Mouse (Mus musculus) MEL (cell line): ENCODE measurements at regions not wholly inside any gene's neighbourhood (a gene's known extent, or its start where the extent isn't known, plus 50 kb on each side); places are given as distances from the start of the nearest gene placed in this dataset.

Experiments used
- DNase-seq: peaks from one replicate; pipeline ENCODE4 v3.0.0; 2011; ENCODE audit warnings: low read depth, low spot score
- H3K27ac ChIP-seq: 2 replicates; pipeline ENCODE4 v1.5.1; 2012; ENCODE audit warnings: low read depth, mild to moderate bottlenecking, control low read depth, low read length, moderate library complexity; ENCODE audit not compliant: control insufficient read depth
- H3K27me3 ChIP-seq, 2 experiments: fragments of 150-350 bp in 1 of 2; sonication (generic) in 1 of 2; 2 replicates each; pipeline ENCODE4 v1.6.1; 2012; ENCODE audit warnings: low read length in 2 of 2, mild to moderate bottlenecking in 2 of 2, improper control_type of control experiment in 1 of 2, moderate library complexity in 1 of 2; ENCODE audit not compliant: insufficient read depth in 2 of 2, control insufficient read depth in 1 of 2
- H3K36me3 ChIP-seq, 2 experiments: 2 replicates each; pipeline ENCODE4 v1.6.1; 2012 to 2014; ENCODE audit warnings: low read length in 2 of 2, improper control_type of control experiment in 1 of 2, inconsistent platforms in 1 of 2, mild to moderate bottlenecking in 1 of 2; ENCODE audit not compliant: insufficient read depth in 2 of 2, control insufficient read depth in 1 of 2
- H3K4me1 ChIP-seq, 2 experiments: fragments of 150-350 bp in 1 of 2; sonication (generic) in 1 of 2; 2 replicates each; pipeline ENCODE4 v1.6.1; 2012; ENCODE audit warnings: low read length in 2 of 2, improper control_type of control experiment in 1 of 2, mild to moderate bottlenecking in 1 of 2; ENCODE audit not compliant: insufficient read depth in 2 of 2, control insufficient read depth in 1 of 2
- H3K4me3 ChIP-seq, 2 experiments: fragments of 150-350 bp in 1 of 2; sonication (generic) in 1 of 2; 2 replicates each; pipeline ENCODE4 v1.5.1; 2012; ENCODE audit warnings: low read depth in 2 of 2, low read length in 2 of 2, mild to moderate bottlenecking in 2 of 2, moderate library complexity in 2 of 2, control low read depth in 1 of 2, improper control_type of control experiment in 1 of 2; ENCODE audit not compliant: control insufficient read depth in 1 of 2, insufficient read depth in 1 of 2
- H3K79me2 ChIP-seq: 2 replicates; pipeline ENCODE4 v1.6.1; 2012; ENCODE audit warnings: mild to moderate bottlenecking, low read length, moderate library complexity; ENCODE audit not compliant: control insufficient read depth, poor library complexity, insufficient read depth
- H3K9ac ChIP-seq: 2 replicates; pipeline ENCODE4 v1.6.1; 2012; ENCODE audit warnings: low read depth, mild to moderate bottlenecking, control low read depth, low read length, moderate library complexity; ENCODE audit not compliant: control insufficient read depth, poor library complexity, severe bottlenecking
- H3K9me3 ChIP-seq: fragments of 150-350 bp; sonication (generic); replicated peaks from 2 replicates; pipeline ENCODE4 v1.6.1; 2012; ENCODE audit warnings: mild to moderate bottlenecking, low read length, improper control_type of control experiment, moderate library complexity; ENCODE audit not compliant: insufficient read depth
- CHD1 ChIP-seq: IDR thresholded peaks from 2 replicates; pipeline ENCODE4 v1.6.1; 2012; ENCODE audit warnings: low read depth, mild to moderate bottlenecking, inconsistent platforms, low read length, improper control_type of control experiment
- EP300 ChIP-seq, 2 experiments: IDR thresholded peaks; 2 replicates each; pipeline ENCODE4 v1.6.1; 2011; ENCODE audit warnings: improper control_type of control experiment in 2 of 2, low read length in 2 of 2, low read depth in 1 of 2, mild to moderate bottlenecking in 1 of 2
- GABPA ChIP-seq: IDR thresholded peaks from 2 replicates; pipeline ENCODE4 v1.6.1; 2012; ENCODE audit warnings: low read depth, mild to moderate bottlenecking, inconsistent platforms, low read length, improper control_type of control experiment, moderate library complexity
- HCFC1 ChIP-seq: IDR thresholded peaks from 2 replicates; pipeline ENCODE4 v1.6.1; 2012; ENCODE audit warnings: low read depth, mild to moderate bottlenecking, inconsistent platforms, low read length, improper control_type of control experiment, moderate library complexity
- KAT2A ChIP-seq: conservative IDR thresholded peaks from 2 replicates; pipeline ENCODE4 v1.6.1; 2012; ENCODE audit warnings: low read depth, low read length, improper control_type of control experiment, inconsistent platforms
- MAX ChIP-seq: IDR thresholded peaks from 2 replicates; pipeline ENCODE4 v1.6.1; 2011; ENCODE audit warnings: low read length, improper control_type of control experiment
- MXI1 ChIP-seq: IDR thresholded peaks from 2 replicates; pipeline ENCODE4 v1.6.1; 2011; ENCODE audit warnings: mild to moderate bottlenecking, low read depth, low read length, improper control_type of control experiment
- MYC ChIP-seq: IDR thresholded peaks from 2 replicates; pipeline ENCODE4 v1.6.1; 2011; ENCODE audit warnings: low read depth, mild to moderate bottlenecking, low read length, improper control_type of control experiment, moderate library complexity
- POLR2A ChIP-seq, 2 experiments: IDR thresholded peaks; 2 replicates each; pipeline ENCODE4 v1.6.1; 2011 to 2012; ENCODE audit warnings: low read length in 2 of 2, mild to moderate bottlenecking in 2 of 2, control low read depth in 1 of 2, improper control_type of control experiment in 1 of 2, low read depth in 1 of 2, moderate library complexity in 1 of 2; ENCODE audit not compliant: control insufficient read depth in 1 of 2, insufficient read depth in 1 of 2, poor library complexity in 1 of 2
- POLR2AphosphoS2 ChIP-seq: IDR thresholded peaks from 2 replicates; pipeline ENCODE4 v1.6.1; 2011; ENCODE audit warnings: low read length, improper control_type of control experiment
- POLR2AphosphoS5 ChIP-seq: IDR thresholded peaks from 2 replicates; pipeline ENCODE4 v1.6.1; 2012; ENCODE audit warnings: low read depth, borderline replicate concordance, mild to moderate bottlenecking, inconsistent platforms, low read length, moderate library complexity, mixed read lengths
- RAD21 ChIP-seq: IDR thresholded peaks from 2 replicates; pipeline ENCODE4 v1.6.1; 2011; ENCODE audit warnings: mild to moderate bottlenecking, low read depth, low read length, improper control_type of control experiment
- RCOR1 ChIP-seq: IDR thresholded peaks from 2 replicates; pipeline ENCODE4 v1.6.1; 2012; ENCODE audit warnings: low read depth, mild to moderate bottlenecking, inconsistent platforms, low read length, improper control_type of control experiment
- SIN3A ChIP-seq: IDR thresholded peaks from 2 replicates; pipeline ENCODE4 v1.6.1; 2012; ENCODE audit warnings: low read length, improper control_type of control experiment, inconsistent platforms
- TCF12 ChIP-seq: IDR thresholded peaks from 2 replicates; pipeline ENCODE4 v1.6.1; 2014; ENCODE audit warnings: low read depth, mild to moderate bottlenecking, inconsistent platforms, low read length, improper control_type of control experiment, moderate library complexity
- UBTF ChIP-seq: IDR thresholded peaks from 2 replicates; pipeline ENCODE4 v1.6.1; 2012; ENCODE audit warnings: low read depth, mild to moderate bottlenecking, inconsistent platforms, low read length, improper control_type of control experiment, moderate library complexity, borderline replicate concordance; ENCODE audit not compliant: insufficient read depth
- USF1 ChIP-seq: IDR thresholded peaks from 2 replicates; pipeline ENCODE4 v1.6.1; 2014; ENCODE audit warnings: low read depth, mild to moderate bottlenecking, inconsistent platforms, low read length, improper control_type of control experiment, moderate library complexity
- USF2 ChIP-seq, 2 experiments: IDR thresholded peaks; 2 replicates each; pipeline ENCODE4 v1.6.1; 2011 to 2012; ENCODE audit warnings: improper control_type of control experiment in 2 of 2, low read length in 2 of 2, borderline replicate concordance in 1 of 2, inconsistent platforms in 1 of 2, low read depth in 1 of 2, mild to moderate bottlenecking in 1 of 2; ENCODE audit not compliant: insufficient read depth in 1 of 2
- ZKSCAN1 ChIP-seq: IDR thresholded peaks from 2 replicates; pipeline ENCODE4 v1.6.1; 2012; ENCODE audit warnings: low read depth, mild to moderate bottlenecking, inconsistent platforms, low read length, improper control_type of control experiment, moderate library complexity
- ZMIZ1 ChIP-seq: IDR thresholded peaks from 2 replicates; pipeline ENCODE4 v1.6.1; 2012; ENCODE audit warnings: low read depth, mild to moderate bottlenecking, inconsistent platforms, low read length, improper control_type of control experiment, moderate library complexity
- ZNF384 ChIP-seq: IDR thresholded peaks from 2 replicates; pipeline ENCODE4 v1.6.1; 2012; ENCODE audit warnings: low read depth, mild to moderate bottlenecking, inconsistent platforms, low read length, improper control_type of control experiment

- Histone ChIP-seq H3K9me3 (no peaks in the 10 kb centered on the region), H3K27me3 (no peaks in the 10 kb centered on the region), H3K9ac (no peak overlapping the region)
- no peak for TF ChIP-seq POLR2AphosphoS5
- TF ChIP-seq CHD1 = no peak
- no peak for TF ChIP-seq UBTF
- no peak for TF ChIP-seq GABPA
- no peak for TF ChIP-seq POLR2A (IDR thresholded peaks at IDR 0.05; ENCODE audit: control insufficient read depth in 1 of 2, insufficient read depth in 1 of 2, low read depth in 1 of 2, low read length in 2 of 2, poor library complexity in 1 of 2)
- TF ChIP-seq RCOR1 = no peak
- no peak for TF ChIP-seq USF2 (IDR thresholded peaks at IDR 0.05; ENCODE audit: borderline replicate concordance in 1 of 2, insufficient read depth in 1 of 2, low read depth in 1 of 2, low read length in 2 of 2)
- no peak for TF ChIP-seq USF1
- TF ChIP-seq ZNF384 = no peak
- TF ChIP-seq HCFC1 = no peak
- no peak for TF ChIP-seq ZKSCAN1
- no peak for TF ChIP-seq KAT2A
- no peak for TF ChIP-seq ZMIZ1
- no peak for TF ChIP-seq MYC
- no peak for TF ChIP-seq TCF12
- TF ChIP-seq, all 39 proteins: peak for 0
- H3K36me3 ChIP-seq = no peaks in the 10 kb centered on the region
- H3K27ac ChIP-seq = no peak overlapping the region
- DNase-seq = no peak
- no peak overlapping the region for H3K4me3 ChIP-seq
- H3K79me2 ChIP-seq = no peaks in the 10 kb centered on the region
- no peaks in the 10 kb centered on the region for H3K4me1 ChIP-seq
Observed at GRCm38 (mm10) chr10:117505529-117505928, 123.8 kb upstream of the Cpm start.

- no peak overlapping the region for H3K9ac ChIP-seq
- DNase-seq = no peak
- no peak overlapping the region for H3K4me3 ChIP-seq
- H3K36me3 ChIP-seq = no peaks in the 10 kb centered on the region
- H3K79me2 ChIP-seq = no peaks in the 10 kb centered on the region
- H3K9me3 ChIP-seq = no peaks in the 10 kb centered on the region
- H3K4me1 ChIP-seq = no peaks in the 10 kb centered on the region
- H3K27ac ChIP-seq = no peak overlapping the region
- no peak for TF ChIP-seq RAD21
- no peak for TF ChIP-seq SIN3A
- no peak for TF ChIP-seq MXI1
- no peak for TF ChIP-seq MAX
- TF ChIP-seq RCOR1 = no peak
- no peak for TF ChIP-seq POLR2AphosphoS2
- TF ChIP-seq EP300 (IDR thresholded peaks at IDR 0.05; ENCODE audit: low read depth in 1 of 2, low read length in 2 of 2) = no peak
- no peak for TF ChIP-seq ZKSCAN1
- H3K27me3 ChIP-seq = no peaks in the 10 kb centered on the region
Observed at GRCm38 (mm10) chr10:117505057-117505456, 124.2 kb upstream of the Cpm start.
